Mouse (Mus musculus) midbrain, embryonic 13.5 days (tissue): Measurements from ENCODE around the gene Tnik. TPM values are rescaled to one million over a fixed set of nuclear protein-coding genes. Genes with fewer than 3 reads are reported as not detected.

Source experiments
- ATAC-seq: fragments of 200-750 bp; cut with Nextera tagmentation; 2 replicates; pipeline ENCODE4 v1.8.0; 2017; ENCODE audit warnings: mild to moderate bottlenecking, moderate TSS enrichment, moderate library complexity
- H3K27ac ChIP-seq: fragments of 300-500 bp; sonication (generic); 2 replicates; pipeline ENCODE4 v1.5.1; 2015; ENCODE audit warnings: inconsistent platforms, mild to moderate bottlenecking, moderate library complexity
- H3K27me3 ChIP-seq: fragments of 300-500 bp; sonication (generic); 2 replicates; pipeline ENCODE4 v1.6.1; 2015; ENCODE audit warnings: mild to moderate bottlenecking, inconsistent platforms
- H3K36me3 ChIP-seq: fragments of 300-500 bp; sonication (generic); 2 replicates; pipeline ENCODE4 v1.6.1; 2015; ENCODE audit warnings: mild to moderate bottlenecking, inconsistent platforms
- H3K4me1 ChIP-seq: fragments of 300-500 bp; sonication (generic); replicated peaks from 2 replicates; pipeline ENCODE4 v1.6.1; 2015; ENCODE audit warnings: inconsistent platforms
- H3K4me2 ChIP-seq: fragments of 300-500 bp; sonication (generic); replicated peaks from 2 replicates; pipeline ENCODE4 v1.6.1; 2015; ENCODE audit warnings: moderate library complexity, mild to moderate bottlenecking, inconsistent platforms
- H3K4me3 ChIP-seq: fragments of 300-500 bp; sonication (generic); replicated peaks from 2 replicates; pipeline ENCODE4 v1.5.1; 2015; ENCODE audit warnings: mild to moderate bottlenecking, inconsistent platforms
- H3K9ac ChIP-seq: fragments of 300-500 bp; sonication (generic); replicated peaks from 2 replicates; pipeline ENCODE4 v1.6.1; 2015; ENCODE audit warnings: mild to moderate bottlenecking, inconsistent platforms
- H3K9me3 ChIP-seq: fragments of 300-500 bp; sonication (generic); 2 replicates; pipeline ENCODE4 v1.6.1; 2016; ENCODE audit warnings: mild to moderate bottlenecking, inconsistent platforms
- WGBS: fragments of 180-500 bp; shearing (Covaris S2); methylation state at CpG from one replicate; pipeline ENCODE4 v1.1.7; 2015; 5-methylcytosine and 5-hydroxymethylcytosine counted together
- polyA plus RNA-seq: library from polyadenylated mRNA; unstranded; fragments of >200 nt; fragmentation: Nextera tagmentation; extraction: Ambion mirVana; gene quantifications from 2 replicates; pipeline ENCODE4 v1.2.1, GENCODE M21; 2015

The Tnik gene
- polyA plus RNA-seq, 1 experiment from 2014 or later: 71.2 TPM

DNA sequence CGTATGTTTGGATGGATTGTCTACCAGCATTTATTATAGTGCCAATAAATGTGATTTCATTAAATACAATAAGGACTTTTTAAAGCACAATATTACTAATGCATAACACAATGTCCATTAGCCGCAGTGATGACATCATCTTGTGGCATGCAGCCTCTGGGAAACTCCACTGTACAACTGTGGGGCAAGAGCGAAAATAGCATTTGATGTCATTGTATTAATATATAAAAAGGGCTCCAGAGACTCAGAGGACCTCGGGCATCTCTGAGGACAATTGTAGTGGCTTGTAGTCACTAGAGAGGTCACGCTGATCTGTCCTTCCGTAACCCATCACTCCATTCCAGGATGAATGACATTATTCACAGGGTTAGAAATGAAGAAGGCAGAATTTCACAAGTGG, 157.2 kb downstream of the Tnik start:
- Histone ChIP-seq H3K9ac (no peak overlapping the region), H3K9me3 (no peaks in the 10 kb centered on the region), H3K4me1 (peaks cover 30% of the 10 kb centered on the region), H3K27me3 (no peaks in the 10 kb centered on the region), H3K4me3 (no peak overlapping the region), H3K4me2 (no peak overlapping the region), H3K27ac (no peak overlapping the region), H3K36me3 (no peaks in the 10 kb centered on the region)
- WGBS: 82% methylated on average over 6 of the region's 6 CpGs
- no peak for ATAC-seq

DNA sequence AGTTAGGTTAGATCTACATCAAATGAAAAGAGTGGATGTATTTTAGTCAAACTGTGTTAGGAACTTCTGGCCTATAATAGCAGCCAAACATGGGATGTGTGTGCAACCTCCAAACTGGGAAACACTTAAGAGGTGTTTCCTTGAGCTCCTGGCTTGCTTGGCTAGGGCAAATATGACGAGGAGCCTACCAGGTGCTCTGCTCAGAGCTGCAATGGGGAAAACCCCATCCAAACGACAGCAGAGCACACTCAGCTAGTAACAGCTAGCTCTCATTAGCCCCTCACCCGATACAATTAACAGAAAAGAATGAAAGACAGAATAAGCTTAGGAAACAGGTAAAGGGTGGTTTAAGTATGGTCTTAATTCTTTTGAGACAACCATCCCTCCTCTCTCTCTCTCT, 157.7 kb downstream of the Tnik start:
- Histone ChIP-seq H3K4me2 (no peak overlapping the region), H3K4me1 (peaks cover 25% of the 10 kb centered on the region), H3K27me3 (no peaks in the 10 kb centered on the region), H3K4me3 (no peak overlapping the region), H3K27ac (no peak overlapping the region), H3K9ac (no peak overlapping the region), H3K36me3 (no peaks in the 10 kb centered on the region), H3K9me3 (no peaks in the 10 kb centered on the region)
- no peak for ATAC-seq
- 69% methylated on average over 3 of the region's 3 CpGs for WGBS

DNA sequence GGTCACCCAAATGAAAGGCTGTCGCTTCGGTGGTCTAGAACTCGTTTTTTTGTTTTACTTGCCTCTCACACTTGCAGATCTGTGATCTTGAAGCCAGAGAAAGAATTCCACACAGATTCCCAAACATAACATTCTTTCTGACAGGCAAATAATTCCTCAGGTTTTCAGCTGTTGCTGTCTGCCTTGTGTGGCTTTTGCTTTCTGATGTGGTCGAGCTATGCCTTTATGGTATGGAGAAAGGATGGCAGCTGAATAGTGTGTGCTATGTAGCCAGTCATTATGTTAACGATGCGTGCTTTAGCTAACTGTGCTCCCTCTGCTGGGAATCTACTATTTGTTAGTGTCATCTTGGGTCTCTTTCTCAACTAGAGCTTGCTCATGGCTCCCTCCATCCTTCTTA, 158.8 kb downstream of the Tnik start:
- H3K9me3 ChIP-seq: no peaks in the 10 kb centered on the region
- no peak overlapping the region for H3K27ac ChIP-seq
- no peaks in the 10 kb centered on the region for H3K36me3 ChIP-seq
- 73% methylated on average over 6 of the region's 6 CpGs for WGBS
- no peak overlapping the region for H3K9ac ChIP-seq
- no peak overlapping the region for H3K4me2 ChIP-seq
- no peaks in the 10 kb centered on the region for H3K27me3 ChIP-seq
- H3K4me3 ChIP-seq: no peak overlapping the region
- no peak for ATAC-seq
- H3K4me1 ChIP-seq: peaks cover 14% of the 10 kb centered on the region; the same call in 1 of the 2 replicates

DNA sequence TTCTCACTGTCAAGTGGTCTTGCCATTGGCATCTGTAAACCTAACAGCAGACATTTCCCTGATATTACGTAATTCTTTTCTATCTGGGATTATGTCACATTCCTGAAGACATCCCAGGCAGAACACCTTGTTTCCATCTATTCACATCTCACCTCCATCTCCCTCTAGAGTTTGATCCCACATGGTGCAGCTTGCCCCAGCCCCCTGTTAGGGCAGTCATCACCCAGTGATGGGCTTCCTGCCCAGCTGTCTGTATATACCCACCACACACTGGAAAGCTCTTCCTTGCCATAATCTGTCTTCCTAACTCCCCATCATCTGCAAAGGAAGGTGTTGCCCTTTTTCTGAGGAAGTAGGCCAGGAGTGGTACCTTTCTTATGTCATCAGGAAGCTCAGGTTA, 159.2 kb downstream of the Tnik start:
- ATAC-seq: no peak
- H3K9ac ChIP-seq: no peak overlapping the region
- H3K4me1 ChIP-seq: 0 out of 2 replicates have a peak, but pooled peaks cover 12% of the 10 kb centered on the region
- no peaks in the 10 kb centered on the region for H3K27me3 ChIP-seq
- no peak overlapping the region for H3K4me2 ChIP-seq
- no peaks in the 10 kb centered on the region for H3K9me3 ChIP-seq
- no peak overlapping the region for H3K4me3 ChIP-seq
- WGBS: 98% methylated on average over 1 of the region's 1 CpGs
- H3K36me3 ChIP-seq: no peaks in the 10 kb centered on the region
- no peak overlapping the region for H3K27ac ChIP-seq

DNA sequence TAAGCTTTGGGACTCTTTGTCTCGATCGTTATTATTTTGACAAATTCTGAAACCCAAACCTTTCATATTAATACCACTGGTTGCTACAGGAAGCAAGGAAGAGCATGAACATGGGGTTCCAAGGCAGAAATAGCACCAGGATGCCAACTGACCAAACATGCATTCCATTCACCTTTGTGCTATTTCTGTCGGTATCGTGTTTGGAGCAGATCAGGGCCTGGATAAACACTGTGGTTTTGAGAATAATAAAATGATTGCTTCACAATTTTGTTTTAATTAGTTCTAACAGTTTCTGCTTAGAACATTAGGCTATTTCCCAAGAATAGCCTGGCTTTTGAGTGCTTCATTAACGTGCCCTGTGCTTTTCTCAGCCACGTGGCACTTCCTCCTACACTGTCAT, 162.9 kb downstream of the Tnik start:
- ATAC-seq: no peak
- Histone ChIP-seq H3K27me3 (no peaks in the 10 kb centered on the region), H3K4me2 (no peak overlapping the region), H3K9ac (no peak overlapping the region), H3K9me3 (no peaks in the 10 kb centered on the region), H3K27ac (no peak overlapping the region), H3K4me1 (0 out of 2 replicates have a peak, but pooled peaks cover 10% of the 10 kb centered on the region), H3K36me3 (no peaks in the 10 kb centered on the region), H3K4me3 (no peak overlapping the region)
- WGBS: 87% methylated on average over 6 of the region's 6 CpGs

DNA sequence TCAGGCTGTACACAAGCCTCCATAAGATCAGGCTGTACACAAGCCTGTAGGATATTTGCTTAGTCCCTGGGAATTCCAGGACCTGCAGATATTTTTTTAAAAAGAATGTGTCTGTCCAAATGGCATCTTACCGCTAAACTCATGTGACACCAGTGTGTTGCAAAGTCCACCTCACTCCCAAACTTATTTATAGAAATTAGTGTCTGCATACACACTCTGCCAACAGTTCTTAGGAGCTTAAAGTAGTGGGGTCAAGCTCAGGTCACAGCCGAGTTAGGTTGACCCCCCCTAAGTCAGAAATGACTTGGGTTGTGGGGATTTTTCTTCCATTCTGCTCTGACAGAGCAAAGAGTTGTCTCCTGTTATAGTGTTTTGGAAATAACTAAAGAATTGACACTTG, 168.4 kb downstream of the Tnik start:
- WGBS: 87% methylated on average over 2 of the region's 2 CpGs
- no peak overlapping the region for H3K9ac ChIP-seq
- H3K36me3 ChIP-seq: no peaks in the 10 kb centered on the region
- no peak overlapping the region for H3K27ac ChIP-seq
- no peaks in the 10 kb centered on the region for H3K4me1 ChIP-seq
- H3K27me3 ChIP-seq: no peaks in the 10 kb centered on the region
- no peaks in the 10 kb centered on the region for H3K9me3 ChIP-seq
- H3K4me2 ChIP-seq: no peak overlapping the region
- no peak for ATAC-seq
- H3K4me3 ChIP-seq: no peak overlapping the region

DNA sequence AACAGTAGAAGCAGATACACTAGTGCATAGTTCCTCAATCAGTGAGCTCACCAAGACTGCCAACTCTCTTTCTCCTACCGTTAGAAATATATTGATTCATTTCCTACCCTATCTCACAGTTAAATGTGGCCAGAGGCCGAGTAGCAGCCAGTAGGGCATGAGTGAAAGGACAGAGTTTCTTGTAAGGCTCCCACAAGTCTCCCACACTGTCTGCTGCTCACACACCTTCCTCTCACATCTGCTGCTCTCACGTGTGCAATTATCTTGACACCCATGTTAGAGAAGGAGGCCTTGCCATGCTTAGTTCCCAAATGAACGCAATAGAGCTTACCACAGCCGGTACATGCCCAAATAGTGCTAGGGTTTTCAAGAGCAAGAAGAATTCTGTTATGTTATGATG, 169.3 kb downstream of the Tnik start:
- 89% methylated on average over 5 of the region's 5 CpGs for WGBS
- Histone ChIP-seq H3K4me1 (0 out of 2 replicates have a peak, but pooled peaks cover 6% of the 10 kb centered on the region), H3K4me3 (no peak overlapping the region), H3K9me3 (no peaks in the 10 kb centered on the region), H3K4me2 (no peak overlapping the region), H3K27me3 (no peaks in the 10 kb centered on the region), H3K9ac (no peak overlapping the region), H3K36me3 (no peaks in the 10 kb centered on the region), H3K27ac (no peak overlapping the region)
- ATAC-seq: no peak

DNA sequence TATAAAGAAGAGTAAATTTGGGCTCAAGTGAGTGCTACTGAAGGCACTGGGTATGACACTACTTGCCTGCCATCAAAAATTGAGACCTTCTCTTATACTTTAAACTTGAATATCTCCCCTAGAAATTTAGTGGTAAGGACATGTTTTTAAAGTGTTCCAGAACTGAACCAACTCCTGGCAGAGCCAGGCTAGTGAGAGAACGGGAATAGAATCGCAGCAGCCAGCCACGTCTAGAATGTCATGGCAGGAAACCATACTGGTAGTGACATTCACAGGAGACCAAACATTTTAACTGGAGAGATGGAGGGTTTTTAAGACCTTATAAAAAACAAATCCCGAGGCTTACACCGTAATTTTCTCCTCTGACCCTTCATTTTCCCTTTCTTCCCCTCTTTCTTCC, 172.5 kb downstream of the Tnik start:
- Histone ChIP-seq H3K4me2 (no peak overlapping the region), H3K36me3 (no peaks in the 10 kb centered on the region), H3K4me3 (no peak overlapping the region), H3K27ac (no peak overlapping the region), H3K9me3 (no peaks in the 10 kb centered on the region), H3K9ac (no peak overlapping the region), H3K27me3 (no peaks in the 10 kb centered on the region), H3K4me1 (0 out of 2 replicates have a peak, but pooled peaks cover 12% of the 10 kb centered on the region)
- WGBS: 93% methylated on average over 5 of the region's 5 CpGs
- no peak for ATAC-seq

DNA sequence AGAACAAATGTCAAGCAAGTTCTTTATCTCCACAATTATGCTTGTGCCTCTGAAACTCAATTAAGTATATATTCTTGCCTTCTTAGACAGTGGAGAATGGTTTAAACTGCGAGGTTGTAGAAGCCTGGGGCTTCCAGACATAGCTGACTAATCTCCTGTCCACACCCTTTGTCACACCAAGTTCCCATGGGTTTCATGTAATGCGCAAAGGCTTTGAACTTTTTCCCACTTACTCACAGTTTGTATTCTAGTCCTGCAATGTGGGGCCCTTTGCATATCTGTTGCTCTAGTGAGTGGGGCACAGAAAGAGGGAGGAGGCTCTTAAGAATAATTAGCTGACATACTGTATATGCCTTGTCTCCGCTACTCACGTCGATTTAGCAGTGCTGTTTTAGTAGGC, 174.4 kb downstream of the Tnik start:
- Histone ChIP-seq H3K9ac (no peak overlapping the region), H3K36me3 (no peaks in the 10 kb centered on the region), H3K9me3 (no peaks in the 10 kb centered on the region), H3K4me1 (peaks cover 15% of the 10 kb centered on the region; the same call in 1 of the 2 replicates), H3K27ac (no peak overlapping the region), H3K4me3 (no peak overlapping the region), H3K27me3 (no peaks in the 10 kb centered on the region), H3K4me2 (no peak overlapping the region)
- no peak for ATAC-seq
- 85% methylated on average over 5 of the region's 5 CpGs for WGBS

DNA sequence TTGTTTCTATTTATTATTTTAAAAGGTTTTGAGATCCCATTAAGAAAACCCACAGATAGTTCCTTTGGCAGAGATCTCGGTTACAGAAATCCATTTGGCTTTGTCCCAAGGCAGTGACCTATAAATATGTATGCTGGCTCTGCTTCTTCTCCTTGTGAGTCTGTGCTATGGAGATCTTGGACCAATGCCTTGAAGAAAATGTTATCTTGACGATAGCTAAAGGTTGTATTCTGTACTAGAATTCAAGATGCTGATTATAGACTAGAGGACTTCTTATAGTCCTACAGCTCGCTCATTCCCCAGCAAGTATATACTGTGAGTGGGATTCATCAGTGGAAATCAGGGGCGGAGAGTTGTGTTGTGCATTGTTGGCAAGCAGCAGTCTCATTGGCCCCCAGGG, 178.5 kb downstream of the Tnik start:
- Histone ChIP-seq H3K36me3 (no peaks in the 10 kb centered on the region), H3K4me1 (peaks cover 15% of the 10 kb centered on the region; the same call in 1 of the 2 replicates), H3K9ac (no peak overlapping the region), H3K9me3 (no peaks in the 10 kb centered on the region), H3K27ac (no peak overlapping the region), H3K4me3 (no peak overlapping the region), H3K4me2 (no peak overlapping the region), H3K27me3 (no peaks in the 10 kb centered on the region)
- WGBS: 76% methylated on average over 4 of the region's 4 CpGs
- ATAC-seq: no peak

DNA sequence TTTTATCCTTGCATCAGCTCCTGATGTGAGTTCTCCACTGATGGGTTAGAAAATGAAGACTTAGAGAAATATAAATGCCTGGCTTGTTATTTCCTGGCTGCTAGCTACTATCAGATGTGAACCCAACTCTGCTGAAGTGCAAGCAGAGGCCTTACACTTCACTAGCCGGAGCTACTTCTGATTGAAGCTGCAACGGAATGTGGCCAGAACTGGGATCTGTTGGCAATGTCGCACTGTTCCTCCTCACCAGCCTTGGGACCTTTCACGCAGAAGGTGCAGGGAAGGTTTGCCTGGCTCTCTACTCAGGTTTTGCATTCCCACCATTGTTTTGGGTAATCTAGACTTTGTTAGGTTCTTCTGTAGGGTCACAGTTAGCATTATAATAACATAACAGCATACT, 179.1 kb downstream of the Tnik start:
- Histone ChIP-seq H3K27ac (no peak overlapping the region), H3K4me3 (no peak overlapping the region), H3K27me3 (no peaks in the 10 kb centered on the region), H3K4me2 (no peak overlapping the region), H3K9me3 (no peaks in the 10 kb centered on the region), H3K9ac (no peak overlapping the region), H3K36me3 (no peaks in the 10 kb centered on the region), H3K4me1 (peaks cover 11% of the 10 kb centered on the region; the same call in 1 of the 2 replicates)
- no peak for ATAC-seq
- WGBS: 87% methylated on average over 4 of the region's 4 CpGs

DNA sequence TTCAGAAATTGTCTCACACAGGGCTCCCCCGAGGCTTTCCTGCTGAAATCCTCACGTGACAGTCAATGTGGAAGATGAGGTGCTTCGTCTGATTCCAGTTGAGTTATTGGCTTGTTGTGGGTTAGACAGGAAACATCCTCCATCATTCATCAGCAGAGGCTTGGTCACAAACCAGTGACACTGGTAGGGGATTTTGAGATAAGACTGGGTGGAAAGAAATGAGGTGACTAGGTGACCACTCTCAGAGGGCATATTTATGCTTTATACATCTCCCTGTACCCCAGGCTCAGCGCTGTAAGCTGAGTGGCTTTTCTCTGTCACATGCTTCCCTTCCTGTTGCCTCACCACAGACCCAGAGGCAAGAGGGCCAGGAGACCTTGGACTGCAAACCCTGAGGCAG, 184.9 kb downstream of the Tnik start:
- no peaks in the 10 kb centered on the region for H3K36me3 ChIP-seq
- no peaks in the 10 kb centered on the region for H3K4me1 ChIP-seq
- WGBS: 88% methylated on average over 4 of the region's 4 CpGs
- H3K9me3 ChIP-seq: no peaks in the 10 kb centered on the region
- H3K27me3 ChIP-seq: no peaks in the 10 kb centered on the region
- no peak overlapping the region for H3K27ac ChIP-seq
- H3K4me3 ChIP-seq: no peak overlapping the region
- H3K4me2 ChIP-seq: no peak overlapping the region
- ATAC-seq: no peak
- H3K9ac ChIP-seq: no peak overlapping the region

DNA sequence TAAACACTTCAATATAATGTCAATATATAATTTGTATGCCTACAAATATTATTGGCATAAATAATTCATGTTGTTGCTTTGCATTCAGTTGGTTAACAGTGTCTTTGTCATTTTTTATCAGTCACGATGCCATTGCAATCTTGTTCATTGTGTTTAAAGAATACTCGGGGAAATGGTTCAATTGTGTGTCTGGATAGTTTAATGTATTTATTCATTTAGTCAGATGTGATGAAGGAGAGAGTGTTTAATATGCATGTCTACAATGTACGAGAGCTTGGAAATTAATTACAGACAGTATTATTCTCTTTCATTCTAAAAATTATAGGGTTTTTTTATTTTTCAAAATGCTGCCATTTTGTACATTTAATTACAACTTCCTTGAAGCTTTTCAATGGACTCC, 190.4 kb downstream of the Tnik start:
- no peak overlapping the region for H3K4me2 ChIP-seq
- 0 out of 2 replicates have a peak, but pooled peaks cover 3% of the 10 kb centered on the region for H3K4me1 ChIP-seq
- ATAC-seq: no peak
- no peak overlapping the region for H3K9ac ChIP-seq
- no peak overlapping the region for H3K27ac ChIP-seq
- no peaks in the 10 kb centered on the region for H3K36me3 ChIP-seq
- H3K9me3 ChIP-seq: no peaks in the 10 kb centered on the region
- H3K4me3 ChIP-seq: no peak overlapping the region
- H3K27me3 ChIP-seq: no peaks in the 10 kb centered on the region
- 78% methylated on average over 3 of the region's 3 CpGs for WGBS
